Mouse (Mus musculus) kidney, postnatal 10 days (tissue): Measurements from ENCODE around the gene Nms.
A peak's percentile ranks its signal among the peaks of the same experiment; 100 is the strongest.

Source experiments
- DNase-seq: peaks from one replicate; pipeline ENCODE4 v3.0.0; 2021; ENCODE audit warnings: mixed read lengths

The Nms gene

GRCm38 (mm10) chr1:38938849-38939248, at the start of gene Nms:
Gene Nms, plus strand, starts transcription at chr1:38939149.
- no peak for DNase-seq

GRCm38 (mm10) chr1:38891444-38891843, 47.5 kb upstream of the Nms start:
- DNase-seq: no peak

GRCm38 (mm10) chr1:38893081-38893480, 45.9 kb upstream of the Nms start:
- DNase-seq: no peak

- peak; percentile 77 for DNase-seq
These were observed 41.3 kb upstream of the Nms start, which contains the start of gene Chst10 for GRCm38 (mm10) chr1:38897431-38898248. Gene Chst10, minus strand, starts transcription at chr1:38898161.

- DNase-seq: no peak
These were observed 36.4 kb upstream of the Nms start for GRCm38 (mm10) chr1:38902571-38902970.

- no peak for DNase-seq
These were observed 35.0 kb upstream of the Nms start for GRCm38 (mm10) chr1:38903985-38904384.

GRCm38 (mm10) chr1:38928996-38929395, 10.0 kb upstream of the Nms start:
- DNase-seq: no peak

- no peak for DNase-seq
These were observed 9.5 kb upstream of the Nms start for GRCm38 (mm10) chr1:38929468-38929867.

GRCm38 (mm10) chr1:38930767-38931166, 8.2 kb upstream of the Nms start:
- DNase-seq: no peak

- DNase-seq: peak; percentile 10
These were observed 4.3 kb upstream of the Nms start for GRCm38 (mm10) chr1:38934668-38935067.

GRCm38 (mm10) chr1:38936780-38937179, 2.2 kb upstream of the Nms start:
- peak; percentile 27 for DNase-seq

GRCm38 (mm10) chr1:38939608-38940007, 659 bp downstream of the Nms start:
- peak; percentile 64 for DNase-seq

GRCm38 (mm10) chr1:38956457-38956856, 17.5 kb downstream of the Nms start:
- no peak for DNase-seq

- DNase-seq: no peak
These were observed 30.2 kb downstream of the Nms start for GRCm38 (mm10) chr1:38969116-38969515.

GRCm38 (mm10) chr1:38971712-38972111, 32.8 kb downstream of the Nms start:
- no peak for DNase-seq

- DNase-seq: no peak
These were observed 34.1 kb downstream of the Nms start for GRCm38 (mm10) chr1:38972986-38973592.

- no peak for DNase-seq
These were observed 41.0 kb downstream of the Nms start for GRCm38 (mm10) chr1:38979953-38980352.

- DNase-seq: no peak
These were observed 44.9 kb downstream of the Nms start for GRCm38 (mm10) chr1:38983870-38984269.

GRCm38 (mm10) chr1:38985308-38985707, 46.4 kb downstream of the Nms start, which contains the start of gene Pdcl3:
Gene Pdcl3, plus strand, starts transcription at chr1:38985608.
- DNase-seq: no peak

- DNase-seq: peak; percentile 97
These were observed 48.3 kb downstream of the Nms start for GRCm38 (mm10) chr1:38987080-38987864.

- no peak for DNase-seq
These were observed 48.9 kb downstream of the Nms start for GRCm38 (mm10) chr1:38987865-38988211.

GRCm38 (mm10) chr1:38988357-38988756, 49.4 kb downstream of the Nms start:
- DNase-seq: no peak

- peak; percentile 38 for DNase-seq
These were observed 53.4 kb downstream of the Nms start for GRCm38 (mm10) chr1:38992365-38992764.
